Mouse (Mus musculus) bone marrow, adult 2 months (tissue): ENCODE data around the gene Nbl1. TPM values are rescaled to one million over a fixed set of nuclear protein-coding genes. Genes with fewer than 3 reads are reported as not detected.

ENCODE experiments used
- H3K27ac ChIP-seq: fragments of 200-500 bp; 2 replicates; pipeline ENCODE4 v1.5.1; 2012; ENCODE audit warnings: low read depth, mild to moderate bottlenecking, control low read depth, inconsistent platforms, low read length; ENCODE audit not compliant: control insufficient read depth, poor library complexity, insufficient read depth
- H3K4me1 ChIP-seq: fragments of 200-500 bp; 2 replicates; pipeline ENCODE4 v1.6.1; 2011; ENCODE audit warnings: low read length; ENCODE audit not compliant: control insufficient read depth, insufficient read depth
- H3K4me3 ChIP-seq: fragments of 200-500 bp; replicated peaks from 2 replicates; pipeline ENCODE3; 2011; ENCODE audit warnings: mild to moderate bottlenecking, low read depth, low read length, control low read depth; ENCODE audit not compliant: control insufficient read depth
- CTCF ChIP-seq: fragments of 200-500 bp; IDR thresholded peaks from 2 replicates; pipeline ENCODE4 v1.5.1; 2011; ENCODE audit warnings: low read length, control low read depth; ENCODE audit not compliant: control insufficient read depth, insufficient read depth
- POLR2A ChIP-seq: fragments of 200-500 bp; IDR thresholded peaks from 2 replicates; pipeline ENCODE4 v1.6.1; 2011; ENCODE audit warnings: low read depth, mild to moderate bottlenecking, control low read depth, low read length, borderline replicate concordance; ENCODE audit not compliant: control insufficient read depth
- WGBS: fragments of 180-500 bp; shearing (Covaris S2); methylation state at CpG from one replicate; pipeline ENCODE4 v1.1.7; 2018; 5-methylcytosine and 5-hydroxymethylcytosine counted together
- polyA plus RNA-seq: library from polyadenylated mRNA; stranded (reverse); fragments of >200 nt; gene quantifications from 2 replicates; pipeline ENCODE4 v1.2.4, GENCODE M21; 2011; ENCODE audit warnings: low replicate concordance; ENCODE audit not compliant: missing spikeins, insufficient read depth, insufficient read length

Nbl1 gene
- polyA plus RNA-seq, 1 experiment = 2.0 TPM

DNA sequence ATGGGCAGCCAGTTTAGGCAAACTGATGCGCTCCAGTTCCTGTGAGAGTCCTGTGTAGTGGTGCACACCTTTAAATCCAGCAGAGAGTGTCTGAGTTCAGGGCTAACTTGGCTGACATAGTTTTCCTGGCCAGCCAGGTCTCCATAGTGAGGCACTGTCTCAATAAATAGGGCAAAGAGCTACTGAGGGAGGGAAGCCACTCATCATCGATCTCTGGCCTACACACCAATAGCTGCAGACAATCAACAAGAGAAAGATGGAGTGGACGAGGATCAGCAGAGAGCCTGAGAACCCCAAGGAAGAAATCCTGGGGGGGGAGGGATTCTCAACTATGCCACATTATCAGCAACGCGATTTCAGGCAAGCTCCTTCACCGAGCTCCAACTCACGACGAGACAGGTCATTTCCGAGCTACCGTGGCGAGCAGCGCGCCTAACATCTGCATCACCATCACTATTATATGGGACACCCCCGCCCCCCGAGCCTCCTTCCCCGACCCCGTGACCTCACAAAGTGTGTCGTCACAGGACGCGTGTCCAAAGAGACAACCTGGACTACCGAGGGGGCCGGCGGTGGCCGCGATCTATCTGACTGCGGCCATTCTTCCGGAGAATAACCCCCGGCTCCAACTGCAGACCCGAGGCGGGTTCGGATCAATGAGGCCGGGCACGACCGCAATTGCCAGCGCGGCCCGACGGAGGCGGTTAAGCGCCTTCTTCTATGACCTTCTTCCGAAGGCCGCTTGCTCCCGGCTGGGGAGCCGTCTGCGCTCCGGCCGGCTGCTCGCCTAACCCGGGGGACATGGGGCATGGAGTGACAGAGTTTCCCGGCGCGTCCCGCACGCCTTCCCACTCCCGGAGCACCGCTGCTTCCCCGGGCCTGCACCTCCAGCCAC lies 37.3 kb upstream of the Nbl1 start:
- TF ChIP-seq POLR2A (no peak), CTCF (no peak)
- peak overlapping the region; percentile 96 for H3K27ac ChIP-seq
- peaks cover 3% of the 10 kb centered on the region for H3K4me1 ChIP-seq
- 3% methylated on average over 57 of the region's 57 CpGs for WGBS
- peak overlapping the region; percentile 100 for H3K4me3 ChIP-seq

DNA sequence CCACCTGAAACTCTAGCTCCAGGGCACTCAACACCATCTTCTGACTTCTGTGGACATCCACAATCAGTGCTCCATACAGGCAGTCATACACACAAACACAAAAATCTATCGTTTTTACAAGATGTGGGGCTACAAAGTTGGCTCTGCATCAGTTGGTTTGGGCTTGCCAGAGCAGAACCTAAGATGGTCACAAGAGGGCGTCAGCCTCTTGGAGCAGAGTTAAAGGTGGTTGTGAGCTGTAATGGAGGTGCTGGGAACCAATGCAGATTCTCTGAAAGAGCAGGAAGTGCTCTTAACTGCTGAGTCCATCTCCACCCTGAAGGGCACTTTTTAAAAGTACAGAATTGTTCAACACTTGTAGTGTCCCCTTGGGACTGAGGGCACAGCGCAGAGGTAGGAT lies 33.7 kb upstream of the Nbl1 start:
- H3K27ac ChIP-seq = no peak overlapping the region
- H3K4me3 ChIP-seq = no peak overlapping the region
- 85% methylated on average over 3 of the region's 3 CpGs for WGBS
- TF ChIP-seq CTCF = no peak
- no peak for TF ChIP-seq POLR2A
- H3K4me1 ChIP-seq = peaks cover 3% of the 10 kb centered on the region

DNA sequence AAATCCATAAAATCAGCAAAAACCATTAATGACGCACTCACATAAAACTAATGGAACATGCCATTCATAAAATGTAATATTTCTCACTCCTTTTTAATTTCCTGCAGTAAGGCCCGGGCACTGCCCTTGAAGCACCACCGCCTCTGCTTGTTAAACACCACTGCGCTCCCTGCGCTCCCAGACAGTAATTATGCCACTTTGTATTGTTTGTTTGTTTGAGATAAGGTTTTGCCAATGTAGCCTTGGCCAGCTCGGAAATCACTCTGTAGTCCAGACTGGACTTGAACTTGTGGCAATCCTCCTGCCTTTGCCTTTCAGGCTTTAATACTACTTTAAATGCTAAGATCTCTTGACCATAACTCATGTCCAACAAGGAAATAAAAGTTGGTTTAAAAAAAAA lies 32.1 kb upstream of the Nbl1 start:
- no peak overlapping the region for H3K27ac ChIP-seq
- 76% methylated on average over 6 of the region's 6 CpGs for WGBS
- peaks cover 5% of the 10 kb centered on the region for H3K4me1 ChIP-seq
- no peak for TF ChIP-seq POLR2A
- no peak for TF ChIP-seq CTCF
- H3K4me3 ChIP-seq = no peak overlapping the region

DNA sequence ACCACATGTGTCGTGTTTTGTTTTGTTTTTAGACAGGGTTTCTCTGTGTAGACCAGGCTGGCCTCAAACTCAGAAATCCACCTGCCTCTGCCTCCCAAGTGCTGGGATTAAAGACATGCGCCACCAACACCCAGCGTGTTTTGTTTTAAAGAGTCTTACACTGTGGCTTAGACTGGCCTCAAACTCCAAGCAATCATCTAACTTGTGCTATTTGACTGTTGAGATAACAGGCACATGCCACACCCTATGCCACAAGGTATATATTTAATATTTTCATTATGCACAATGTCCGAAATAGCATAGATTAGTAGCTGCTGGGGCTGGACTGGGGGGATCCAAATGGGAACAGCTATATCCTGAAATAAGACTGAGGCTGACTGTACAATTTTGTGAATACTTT lies 29.8 kb upstream of the Nbl1 start:
- Histone ChIP-seq H3K4me1 (peaks cover 2% of the 10 kb centered on the region), H3K27ac (no peak overlapping the region), H3K4me3 (no peak overlapping the region)
- whole genome bisulfite sequencing = 66% methylated on average over 4 of the region's 4 CpGs
- no peak for TF ChIP-seq POLR2A
- no peak for TF ChIP-seq CTCF

DNA sequence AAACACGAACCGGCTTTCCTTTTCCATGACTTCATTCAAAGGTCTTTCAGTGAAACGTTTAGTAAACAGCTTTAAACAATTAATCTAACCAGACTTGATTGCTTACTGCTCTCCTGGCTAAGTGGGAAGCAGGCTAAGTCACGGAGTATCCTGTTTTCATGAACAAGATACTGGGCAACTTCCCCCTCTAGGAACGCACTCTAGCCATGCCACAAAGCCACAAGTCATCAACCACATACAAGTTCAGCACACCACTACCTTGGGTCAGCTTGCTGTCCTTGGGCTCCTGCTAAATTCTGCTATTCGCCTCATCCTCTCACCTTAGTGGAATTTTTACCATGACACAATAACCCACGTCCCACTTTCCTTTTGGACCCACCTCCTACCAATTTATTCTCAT lies 28.2 kb upstream of the Nbl1 start:
- WGBS = 30% methylated on average over 7 of the region's 7 CpGs
- peaks cover 6% of the 10 kb centered on the region for H3K4me1 ChIP-seq
- H3K4me3 ChIP-seq = no peak overlapping the region
- TF ChIP-seq POLR2A (no peak), CTCF (no peak)
- no peak overlapping the region for H3K27ac ChIP-seq

DNA sequence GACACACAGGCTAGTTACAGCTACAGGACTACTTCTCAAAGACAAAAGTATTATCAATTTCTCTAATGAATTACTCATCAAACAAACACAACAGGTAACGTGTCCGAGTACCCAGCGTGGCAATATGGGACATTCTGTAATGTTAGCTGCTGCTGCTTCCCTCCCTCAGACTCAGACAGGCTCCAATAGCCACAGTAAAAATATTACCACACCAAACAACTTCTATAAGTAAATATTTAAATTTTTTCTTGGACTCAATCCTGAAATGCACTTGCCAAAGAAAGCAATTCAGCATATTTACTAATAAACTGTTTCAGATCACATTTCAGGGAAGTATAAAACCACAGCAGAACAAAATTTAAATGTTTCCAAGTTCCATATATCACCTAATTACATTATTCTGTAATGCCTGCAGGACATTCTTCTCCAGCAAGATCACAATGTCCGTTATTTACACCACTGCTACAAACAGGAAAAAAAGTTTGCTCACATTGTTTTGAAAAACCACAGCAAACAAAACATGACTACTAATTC lies 27.6 kb upstream of the Nbl1 start:
- no peak overlapping the region for H3K4me3 ChIP-seq
- peaks cover 6% of the 10 kb centered on the region for H3K4me1 ChIP-seq
- TF ChIP-seq CTCF (no peak), POLR2A (no peak)
- no peak overlapping the region for H3K27ac ChIP-seq
- WGBS = 76% methylated on average over 4 of the region's 4 CpGs

DNA sequence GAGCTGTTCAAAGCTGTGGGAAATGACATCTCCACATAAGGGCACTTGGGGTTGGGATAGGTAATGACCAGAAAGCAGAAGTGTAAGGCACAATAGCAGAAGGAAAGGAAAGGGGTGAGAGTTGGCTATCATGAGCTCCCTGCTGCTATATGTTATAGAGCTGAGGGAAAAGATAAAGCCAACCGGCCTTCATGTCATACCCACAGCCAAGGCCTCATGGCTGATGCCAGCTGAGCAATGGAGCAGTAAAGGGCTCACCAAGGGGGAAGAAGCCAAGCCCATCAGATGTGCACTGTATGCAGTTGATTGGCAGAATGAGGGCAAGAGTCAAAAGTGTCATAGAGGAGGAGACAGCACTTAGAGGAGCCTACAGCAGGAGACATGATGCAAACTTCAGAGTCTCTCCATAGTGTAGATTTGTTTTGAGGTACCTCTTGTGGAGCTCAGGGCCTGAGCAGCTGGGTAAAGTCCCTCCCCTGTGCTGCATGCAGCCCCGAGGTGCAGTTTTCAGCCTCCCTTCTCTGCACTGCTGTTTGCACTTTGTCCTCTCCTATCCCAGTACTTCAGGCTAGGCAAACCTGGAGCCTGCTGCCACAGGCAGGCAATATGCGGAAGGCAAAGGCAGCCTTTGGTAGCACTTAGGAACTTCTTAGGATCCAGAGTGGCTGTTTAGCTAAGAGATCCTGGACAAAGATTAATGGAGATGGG lies 23.7 kb upstream of the Nbl1 start:
- 57% methylated on average over 3 of the region's 3 CpGs for WGBS
- Histone ChIP-seq H3K4me1 (peaks cover 6% of the 10 kb centered on the region), H3K4me3 (no peak overlapping the region), H3K27ac (no peak overlapping the region; the same call in 1 of the 2 replicates)
- TF ChIP-seq CTCF (no peak), POLR2A (no peak)

DNA sequence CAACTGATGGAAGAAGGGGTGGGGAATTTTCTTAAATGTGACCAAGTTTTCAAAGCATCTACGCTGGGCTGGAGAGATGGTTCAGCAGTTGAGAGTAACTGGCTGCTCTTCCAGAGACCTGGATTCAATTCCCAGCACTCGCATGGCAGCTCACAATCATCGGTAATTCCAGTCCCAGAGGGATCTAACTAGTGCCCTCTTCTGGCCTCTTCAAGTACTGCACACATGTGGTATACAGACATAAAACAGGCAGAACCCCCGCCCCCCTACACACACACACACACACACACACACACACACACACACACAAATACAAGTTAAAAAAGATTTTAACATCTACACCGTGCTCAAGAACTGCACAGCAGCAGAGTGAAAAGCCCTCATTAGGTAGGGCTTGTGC lies 22.9 kb upstream of the Nbl1 start:
- 86% methylated on average over 5 of the region's 5 CpGs for WGBS
- H3K4me3 ChIP-seq = no peak overlapping the region
- H3K4me1 ChIP-seq = peaks cover 4% of the 10 kb centered on the region; the same call in 1 of the 2 replicates
- TF ChIP-seq CTCF (0 out of 2 replicates have a peak, but pooled peaks have one; percentile 22), POLR2A (no peak)
- H3K27ac ChIP-seq = no peak overlapping the region
